Mouse (Mus musculus): Measurements from ENCODE around the gene Pcsk6.

GRCm38 (mm10) chr7:65860981-65861380 lies 553 bp upstream of the Pcsk6 start:
- no peak for TF ChIP-seq POLR2A (IDR thresholded peaks at IDR 0.05; ENCODE audit: borderline replicate concordance, extremely low read depth, insufficient read depth, insufficient read length, poor library complexity, severe bottlenecking)
- no peak for TF ChIP-seq CTCF (IDR thresholded peaks at IDR 0.05; ENCODE audit: borderline replicate concordance, extremely low read depth, insufficient read depth, insufficient read length)

All from brain, embryonic 14.5 days (tissue).